ENCODE assay signal across 16 mouse cellular contexts in genomic region chr17:45209387-45209663, GRCm38 (mm10).
"Had no signal": no experiment of that assay in that cellular context is flagged by ENCODE, and none has a peak within 500 bp of the region (broad histone marks: within the 10 kb centered on the region; RNA-seq: fewer than 3 reads in every experiment).

No protein-coding gene starts in this region.

- H3K9me3 ChIP-seq: liver, embryonic 13.5 days; neural tube, embryonic 15.5 days; stomach, embryonic 15.5 days had no signal

- DNase-seq: kidney, adult 2 months; kidney, postnatal 25 days; liver, embryonic 13.5 days; lung, adult 2 months; lung, postnatal 14 days; lung, postnatal 4 days; right cerebral cortex, adult 18-20 months; right cerebral cortex, postnatal 14 days; right cerebral cortex, postnatal 4 days; thymus, postnatal 25 days had no signal

- H3K27me3 ChIP-seq: liver, embryonic 13.5 days; neural tube, embryonic 15.5 days; stomach, embryonic 15.5 days had no signal

- H3K4me2 ChIP-seq: limb, embryonic 13.5 days; liver, embryonic 13.5 days; neural tube, embryonic 15.5 days; stomach, embryonic 15.5 days had no signal

- ATAC-seq: intestine, postnatal 0 days had no signal

- H3K4me1 ChIP-seq: liver, embryonic 13.5 days; neural tube, embryonic 15.5 days; stomach, embryonic 15.5 days had no signal

- H3K27ac ChIP-seq: kidney, postnatal 0 days; limb, embryonic 13.5 days; liver, embryonic 13.5 days; neural tube, embryonic 15.5 days; stomach, embryonic 15.5 days had no signal

- H3K4me3 ChIP-seq: limb, embryonic 13.5 days; liver, embryonic 13.5 days; myocyte; neural tube, embryonic 15.5 days; stomach, embryonic 15.5 days had no signal

- H3K9ac ChIP-seq: limb, embryonic 13.5 days; liver, embryonic 13.5 days; neural tube, embryonic 15.5 days; stomach, embryonic 15.5 days had no signal

- H3K36me3 ChIP-seq: limb, embryonic 13.5 days; liver, embryonic 13.5 days; neural tube, embryonic 15.5 days; stomach, embryonic 15.5 days had no signal
